Mouse (Mus musculus) heart, embryonic 10.5 days (tissue): ENCODE results near the gene Olfr190. TPM values are rescaled to one million over a fixed set of nuclear protein-coding genes. Genes with fewer than 3 reads are reported as not detected.
"Not testable (repeated sequence)": the region's sequence is repeated elsewhere in the genome, so short reads cannot be mapped to it uniquely, and the experiment has no call there.

Source experiments
- DNase-seq: peaks from one replicate; pipeline ENCODE4 v3.0.0-alpha.2; 2017; ENCODE audit warnings: low spot score
- H3K27ac ChIP-seq: fragments of 300-500 bp; sonication (generic); 2 replicates; pipeline ENCODE4 v1.5.1; 2016; ENCODE audit warnings: mild to moderate bottlenecking
- H3K27me3 ChIP-seq: fragments of 300-500 bp; sonication (generic); 2 replicates; pipeline ENCODE4 v1.6.1; 2016; ENCODE audit warnings: mild to moderate bottlenecking; ENCODE audit not compliant: poor library complexity, insufficient read depth, severe bottlenecking
- H3K36me3 ChIP-seq: fragments of 300-500 bp; sonication (generic); 2 replicates; pipeline ENCODE4 v1.6.1; 2016; ENCODE audit warnings: mild to moderate bottlenecking, moderate library complexity
- H3K4me1 ChIP-seq: fragments of 300-500 bp; sonication (generic); 2 replicates; pipeline ENCODE4 v1.6.1; 2016; ENCODE audit warnings: mild to moderate bottlenecking
- H3K4me3 ChIP-seq: fragments of 300-500 bp; sonication (generic); 2 replicates; pipeline ENCODE4 v1.5.1; 2016; ENCODE audit warnings: mild to moderate bottlenecking, moderate library complexity
- H3K9me3 ChIP-seq: fragments of 300-500 bp; sonication (generic); 2 replicates; pipeline ENCODE4 v1.6.1; 2016; ENCODE audit warnings: mild to moderate bottlenecking, moderate library complexity
- WGBS: fragments of 180-500 bp; shearing (Covaris S2); methylation state at CpG from one replicate; pipeline ENCODE4 v1.1.7; 2016; 5-methylcytosine and 5-hydroxymethylcytosine counted together
- polyA plus RNA-seq: library from polyadenylated mRNA; unstranded; fragments of >200 nt; fragmentation: Nextera tagmentation; extraction: Ambion mirVana; gene quantifications from 2 replicates; pipeline ENCODE4 v1.2.1, GENCODE M21; 2016

The Olfr190 gene
- not detected in 2 replicates for polyA plus RNA-seq

GRCm38 (mm10) chr16:59077905-59078304 is at the start of gene Olfr190:
TSS of gene Olfr190 (minus strand) at chr16:59078005.
- H3K36me3 ChIP-seq, result no peaks in the 10 kb centered on the region
- no peaks in the 10 kb centered on the region for H3K27me3 ChIP-seq
- no peaks in the 10 kb centered on the region for H3K4me1 ChIP-seq
- H3K4me3 ChIP-seq, result no peak within 1 kb of the TSS
- WGBS, result 80% methylated on average over 5 of the region's 5 CpGs
- H3K9me3 ChIP-seq, result no peaks in the 10 kb centered on the region
- DNase-seq, result no peak
- no peak within 1 kb of the TSS for H3K27ac ChIP-seq

GRCm38 (mm10) chr16:59120969-59121368 is 43.2 kb upstream of the Olfr190 start, which contains the start of gene Olfr194:
TSS of gene Olfr194 (minus strand) at chr16:59121069.
- Histone ChIP-seq H3K9me3 (peaks cover 4% of the 10 kb centered on the region; the same call in 1 of the 2 replicates), H3K4me1 (no peaks in the 10 kb centered on the region), H3K27me3 (no peaks in the 10 kb centered on the region), H3K4me3 (no peak within 1 kb of the TSS), H3K27ac (no peak within 1 kb of the TSS), H3K36me3 (no peaks in the 10 kb centered on the region)
- no peak for DNase-seq

- Histone ChIP-seq H3K4me1 (no peaks in the 10 kb centered on the region), H3K9me3 (peaks cover 8% of the 10 kb centered on the region; the same call in 1 of the 2 replicates), H3K27me3 (no peaks in the 10 kb centered on the region), H3K36me3 (no peaks in the 10 kb centered on the region), H3K4me3 (no peak within 1 kb of the TSS), H3K27ac (no peak within 1 kb of the TSS)
- WGBS, result 76% methylated on average over 1 of the region's 1 CpGs
- DNase-seq, result no peak
These were observed 34.0 kb upstream of the Olfr190 start, which contains the start of gene Olfr193 for GRCm38 (mm10) chr16:59111781-59112180. TSS of gene Olfr193 (minus strand) at chr16:59111881.

GRCm38 (mm10) chr16:59108522-59108921 is 30.7 kb upstream of the Olfr190 start:
- DNase-seq, H3K4me3 ChIP-seq, H3K36me3 ChIP-seq, H3K27ac ChIP-seq, H3K9me3 ChIP-seq, H3K4me1 ChIP-seq, H3K27me3 ChIP-seq: not testable (repeated sequence)
- WGBS, result 50% methylated on average over 5 of the region's 5 CpGs

GRCm38 (mm10) chr16:59105312-59105711 is 27.5 kb upstream of the Olfr190 start:
- Histone ChIP-seq H3K27me3 (no peaks in the 10 kb centered on the region), H3K9me3 (no peaks in the 10 kb centered on the region), H3K4me3 (no peak overlapping the region), H3K4me1 (no peaks in the 10 kb centered on the region), H3K27ac (no peak overlapping the region), H3K36me3 (no peaks in the 10 kb centered on the region)
- no peak for DNase-seq
- 72% methylated on average over 2 of the region's 2 CpGs for WGBS

GRCm38 (mm10) chr16:59089722-59090121 is 11.9 kb upstream of the Olfr190 start, which contains the start of gene Olfr191:
TSS of gene Olfr191 (minus strand) at chr16:59089822.
- not testable (repeated sequence) for H3K4me3 ChIP-seq, H3K9me3 ChIP-seq, H3K27ac ChIP-seq, H3K4me1 ChIP-seq, DNase-seq, H3K36me3 ChIP-seq, H3K27me3 ChIP-seq
- WGBS, result 56% methylated on average over 1 of the region's 1 CpGs

- not testable (repeated sequence) for H3K27me3 ChIP-seq, H3K27ac ChIP-seq, H3K4me1 ChIP-seq, H3K36me3 ChIP-seq, DNase-seq, H3K4me3 ChIP-seq, H3K9me3 ChIP-seq
- WGBS, result 80% methylated on average over 2 of the region's 2 CpGs
These were observed 3.3 kb upstream of the Olfr190 start for GRCm38 (mm10) chr16:59081113-59081512.

- WGBS, result 92% methylated on average over 1 of the region's 1 CpGs
- no peaks in the 10 kb centered on the region for H3K9me3 ChIP-seq
- no peak for DNase-seq
- H3K36me3 ChIP-seq, result no peaks in the 10 kb centered on the region
- no peaks in the 10 kb centered on the region for H3K27me3 ChIP-seq
- H3K27ac ChIP-seq, result no peak overlapping the region
- no peak overlapping the region for H3K4me3 ChIP-seq
- H3K4me1 ChIP-seq, result no peaks in the 10 kb centered on the region
These were observed 4.3 kb downstream of the Olfr190 start for GRCm38 (mm10) chr16:59073520-59073919.

- H3K27me3 ChIP-seq, result no peaks in the 10 kb centered on the region
- H3K4me3 ChIP-seq, result no peak overlapping the region
- no peaks in the 10 kb centered on the region for H3K9me3 ChIP-seq
- DNase-seq, result no peak
- no peaks in the 10 kb centered on the region for H3K4me1 ChIP-seq
- no peak overlapping the region for H3K27ac ChIP-seq
- H3K36me3 ChIP-seq, result no peaks in the 10 kb centered on the region
These were observed 6.0 kb downstream of the Olfr190 start for GRCm38 (mm10) chr16:59071755-59072154.

- H3K27me3 ChIP-seq, H3K9me3 ChIP-seq, H3K4me1 ChIP-seq, DNase-seq, H3K36me3 ChIP-seq, H3K27ac ChIP-seq, H3K4me3 ChIP-seq: not testable (repeated sequence)
- 62% methylated on average over 3 of the region's 3 CpGs for WGBS
These were observed 15.4 kb downstream of the Olfr190 start for GRCm38 (mm10) chr16:59062411-59062810.

- H3K4me3 ChIP-seq, H3K4me1 ChIP-seq, H3K36me3 ChIP-seq, H3K27me3 ChIP-seq, H3K27ac ChIP-seq, H3K9me3 ChIP-seq, DNase-seq: not testable (repeated sequence)
- WGBS, result 87% methylated on average over 2 of the region's 2 CpGs
These were observed 28.5 kb downstream of the Olfr190 start for GRCm38 (mm10) chr16:59049286-59049685.

GRCm38 (mm10) chr16:59048860-59049259 is 28.9 kb downstream of the Olfr190 start:
- Histone ChIP-seq H3K27me3 (no peaks in the 10 kb centered on the region), H3K9me3 (no peaks in the 10 kb centered on the region), H3K4me3 (no peak overlapping the region), H3K4me1 (no peaks in the 10 kb centered on the region), H3K27ac (no peak overlapping the region), H3K36me3 (no peaks in the 10 kb centered on the region)
- WGBS, result 74% methylated on average over 1 of the region's 1 CpGs
- DNase-seq, result no peak

- no peaks in the 10 kb centered on the region for H3K9me3 ChIP-seq
- no peaks in the 10 kb centered on the region for H3K27me3 ChIP-seq
- no peaks in the 10 kb centered on the region for H3K4me1 ChIP-seq
- H3K4me3 ChIP-seq, result no peak overlapping the region
- H3K27ac ChIP-seq, result no peak overlapping the region
- 57% methylated on average over 4 of the region's 4 CpGs for WGBS
- DNase-seq, result no peak
- no peaks in the 10 kb centered on the region for H3K36me3 ChIP-seq
These were observed 30.2 kb downstream of the Olfr190 start for GRCm38 (mm10) chr16:59047579-59047978.

- Histone ChIP-seq H3K27me3 (no peaks in the 10 kb centered on the region), H3K9me3 (no peaks in the 10 kb centered on the region), H3K36me3 (no peaks in the 10 kb centered on the region), H3K27ac (no peak overlapping the region), H3K4me3 (no peak overlapping the region), H3K4me1 (no peaks in the 10 kb centered on the region)
- DNase-seq, result no peak
- 78% methylated on average over 3 of the region's 3 CpGs for WGBS
These were observed 32.0 kb downstream of the Olfr190 start for GRCm38 (mm10) chr16:59045835-59046234.
